Mouse (Mus musculus) erythroblast, embryonic 14.5 days (primary cell): Measurements from ENCODE around the gene Dzip1l.

Source experiments
- GATA1 ChIP-seq: IDR thresholded peaks from 2 replicates; pipeline ENCODE4 v1.6.1; 2012; ENCODE audit warnings: low read length, inconsistent platforms, mixed read lengths
- TAL1 ChIP-seq: IDR thresholded peaks from 3 replicates; pipeline ENCODE4 v1.6.1; 2012; ENCODE audit warnings: low read length, inconsistent platforms, mixed read lengths

DNA sequence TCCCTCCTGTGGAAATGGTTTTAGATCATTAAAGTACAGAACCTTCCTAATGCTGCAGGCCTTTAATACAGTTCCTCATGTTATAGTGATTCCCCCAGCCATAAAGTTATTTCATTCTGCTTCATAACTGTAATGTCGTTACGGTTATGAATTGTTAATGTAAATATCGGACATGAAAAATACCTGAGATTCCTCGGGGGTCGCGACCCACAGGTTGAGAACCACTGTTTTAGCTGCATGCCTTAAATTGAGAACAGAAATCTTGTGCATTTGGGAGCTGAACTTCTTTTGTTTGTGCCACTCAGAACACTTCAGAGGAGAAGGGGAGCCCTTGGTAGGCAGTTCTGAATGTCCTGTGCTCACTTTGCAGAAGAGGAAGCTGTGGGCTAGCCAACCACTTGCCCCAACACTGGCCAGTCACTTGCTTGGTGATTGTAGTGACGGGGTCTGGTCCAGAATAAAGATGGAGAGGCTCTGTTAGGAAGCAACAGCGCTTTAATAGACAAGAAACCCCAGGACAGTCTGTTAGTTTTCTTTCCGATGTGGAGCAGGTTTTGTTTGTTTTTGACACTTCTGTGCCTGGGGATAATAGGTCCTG lies 1.3 kb downstream of the Dzip1l start:
- TF ChIP-seq GATA1 = no peak
- TF ChIP-seq TAL1 = no peak
